Mouse (Mus musculus) 416B (cell line): ENCODE measurements at regions not wholly inside any gene's neighbourhood (a gene's known extent, or its start where the extent isn't known, plus 50 kb on each side); places are given as distances from the start of the nearest gene placed in this dataset.

Source experiments
- DNase-seq: peaks from one replicate; pipeline ENCODE4 v3.0.0; 2011; ENCODE audit warnings: low read depth

DNA sequence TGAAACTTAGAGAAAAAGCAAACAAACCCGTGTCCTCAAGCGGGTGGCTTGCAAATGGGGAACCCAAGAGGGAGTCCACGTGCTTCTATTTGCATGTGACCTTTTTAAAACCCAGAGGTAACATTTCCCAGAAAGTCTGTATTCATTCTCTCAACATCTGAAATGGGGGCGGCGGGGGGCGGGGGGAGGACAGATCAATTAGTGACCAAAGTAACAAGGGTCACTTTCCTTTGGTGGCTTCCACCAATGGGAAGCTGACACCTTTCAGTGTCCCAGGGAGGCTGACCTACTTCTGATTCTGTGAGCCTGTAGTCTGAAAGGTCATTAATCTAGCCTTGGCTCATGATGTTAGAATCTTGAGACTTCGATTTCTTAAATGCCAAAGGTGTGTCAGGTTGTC lies 236.0 kb downstream of the Gm11011 start:
- DNase-seq = no peak

DNA sequence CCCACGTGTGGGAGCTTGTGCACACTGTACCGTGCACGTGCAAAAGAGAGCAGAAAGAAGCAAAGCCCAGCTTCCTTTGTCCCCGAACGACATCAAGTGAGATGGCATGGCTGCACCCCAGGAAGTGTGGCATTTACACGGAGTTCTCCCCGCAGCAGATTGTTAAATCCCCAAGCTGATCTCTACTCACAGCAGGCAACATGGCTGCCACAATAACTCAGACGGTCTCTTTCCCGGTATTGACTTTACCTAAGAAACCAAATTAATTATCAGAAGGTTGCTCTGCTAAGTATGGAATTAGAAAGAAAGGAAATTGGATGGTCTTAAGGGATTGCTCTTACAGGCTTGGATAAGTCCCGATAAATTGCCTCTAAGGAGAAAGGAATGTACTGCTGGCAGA lies 241.4 kb downstream of the Gm11011 start:
- DNase-seq = no peak

DNA sequence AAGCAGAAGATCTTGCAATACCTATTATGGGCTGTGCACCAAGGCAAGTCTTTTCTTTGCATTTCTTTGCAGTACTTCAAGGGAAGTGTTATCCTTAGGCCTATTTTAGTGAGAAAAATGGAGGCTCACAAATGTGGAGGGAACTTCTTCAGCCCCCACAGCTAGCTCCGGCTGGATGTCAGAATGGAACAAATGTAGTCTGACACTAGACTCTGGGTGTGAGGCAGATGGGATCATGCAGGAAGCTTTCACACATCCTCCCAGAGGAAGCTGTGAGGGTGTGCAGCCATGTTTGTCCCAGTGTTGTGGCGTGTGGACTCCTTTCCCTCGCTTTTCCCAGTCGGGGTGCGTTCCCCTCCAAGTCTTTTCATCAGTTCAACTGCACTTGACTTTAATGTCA lies 268.0 kb downstream of the Gm11011 start:
- DNase-seq = no peak

DNA sequence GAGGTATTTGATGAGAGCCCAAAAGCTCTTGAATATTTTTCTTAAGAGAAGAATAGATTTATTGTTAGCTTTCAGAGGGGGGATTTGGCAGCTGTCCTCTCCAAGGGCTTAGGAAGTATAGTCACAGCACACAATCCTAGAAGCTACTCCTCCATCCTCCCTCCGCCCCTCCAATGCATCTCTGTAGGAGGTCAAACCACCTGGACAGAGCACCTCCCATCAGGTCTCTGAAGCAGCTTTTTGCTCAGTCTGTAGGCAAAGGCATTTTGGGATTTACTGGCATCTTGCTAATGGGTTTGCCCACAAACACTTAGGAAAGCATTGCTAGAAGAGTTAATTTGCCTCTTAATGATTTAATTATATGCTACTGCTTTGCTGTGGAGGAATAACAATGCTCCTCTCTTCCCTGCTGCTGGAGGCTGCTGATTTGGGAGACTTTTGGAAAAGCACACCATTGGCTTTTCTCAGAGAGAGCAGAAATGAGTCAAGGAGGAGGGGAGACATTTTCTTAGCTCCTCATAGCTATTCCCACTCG lies 273.1 kb downstream of the Gm11011 start:
- DNase-seq = no peak

DNA sequence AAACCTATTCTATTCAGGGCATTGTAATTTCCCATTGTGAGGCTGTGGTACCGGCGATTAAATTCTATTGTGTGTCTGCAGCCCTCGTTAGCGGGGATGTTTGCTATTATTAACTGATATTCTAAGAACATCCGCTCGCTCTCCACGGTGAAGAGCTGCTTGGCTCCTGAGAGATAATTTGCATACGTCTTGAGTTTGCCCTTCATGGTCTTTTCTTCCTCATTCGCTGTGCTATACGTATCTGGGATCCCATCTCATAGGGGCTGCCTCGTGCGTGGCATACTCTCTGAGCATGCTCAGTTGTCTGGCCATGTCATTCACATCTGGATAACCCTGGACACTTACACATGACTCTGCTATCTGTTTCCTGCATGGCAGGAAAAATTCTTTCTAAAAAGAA lies 275.7 kb downstream of the Gm11011 start:
- no peak for DNase-seq

DNA sequence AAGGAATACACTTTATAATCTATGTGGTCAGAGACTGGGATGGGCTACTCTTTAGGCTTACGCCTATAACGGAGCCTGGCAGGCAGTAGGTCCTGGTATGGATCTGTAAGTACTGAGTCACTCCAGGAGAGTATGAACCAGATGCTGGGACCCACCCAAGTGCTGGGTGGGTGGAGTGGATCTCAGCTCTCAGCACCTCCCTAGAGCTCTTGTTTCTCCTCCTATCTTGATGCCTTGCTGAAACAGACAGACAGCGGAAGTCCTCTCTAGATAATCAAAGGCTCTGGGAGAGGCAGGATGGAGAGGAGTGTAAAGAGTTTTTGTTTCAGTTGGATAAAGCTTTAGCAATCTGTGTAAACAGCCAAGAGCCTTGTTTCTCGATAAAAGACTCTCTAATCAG lies 276.2 kb downstream of the Gm11011 start:
- DNase-seq = no peak

DNA sequence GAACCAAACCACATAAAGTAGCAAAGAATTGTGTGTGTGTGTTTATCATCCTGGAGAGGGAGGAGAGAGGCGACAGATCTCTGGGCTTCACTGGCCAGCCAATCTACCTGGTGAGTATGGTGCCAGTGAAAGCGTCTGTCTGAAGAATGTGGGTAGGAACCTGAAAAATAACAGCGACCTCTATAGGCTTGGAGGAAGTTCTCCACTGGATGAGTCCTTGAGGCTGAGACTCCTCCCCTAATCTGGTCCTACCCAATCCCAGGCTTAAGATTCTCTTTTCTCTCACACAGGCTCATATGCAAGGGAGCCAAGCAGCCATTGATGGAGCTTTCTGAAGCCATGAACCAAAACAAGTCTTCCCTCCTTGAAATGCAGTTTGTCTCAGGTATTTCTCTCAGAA lies 283.2 kb downstream of the Gm11011 start:
- DNase-seq = no peak

DNA sequence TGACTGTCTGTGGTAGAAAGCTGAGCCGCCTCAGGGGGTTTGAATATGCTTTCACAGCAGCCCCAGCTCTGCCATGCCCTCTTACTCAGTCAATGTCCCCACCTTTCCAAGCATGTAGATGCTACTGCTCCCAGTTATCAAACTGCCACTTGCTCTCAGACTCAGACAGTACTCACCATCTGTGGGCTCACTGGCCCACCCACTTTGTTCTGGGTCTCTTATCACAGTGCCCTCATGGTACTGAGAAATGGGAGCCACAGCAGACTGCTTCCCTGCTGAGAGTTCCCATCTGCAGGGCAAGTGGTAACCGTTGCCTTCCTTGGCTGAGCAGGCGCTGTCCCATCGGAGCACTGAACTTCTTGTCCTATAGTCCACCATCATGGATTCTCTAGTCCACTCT lies 286.6 kb downstream of the Gm11011 start:
- no peak for DNase-seq

DNA sequence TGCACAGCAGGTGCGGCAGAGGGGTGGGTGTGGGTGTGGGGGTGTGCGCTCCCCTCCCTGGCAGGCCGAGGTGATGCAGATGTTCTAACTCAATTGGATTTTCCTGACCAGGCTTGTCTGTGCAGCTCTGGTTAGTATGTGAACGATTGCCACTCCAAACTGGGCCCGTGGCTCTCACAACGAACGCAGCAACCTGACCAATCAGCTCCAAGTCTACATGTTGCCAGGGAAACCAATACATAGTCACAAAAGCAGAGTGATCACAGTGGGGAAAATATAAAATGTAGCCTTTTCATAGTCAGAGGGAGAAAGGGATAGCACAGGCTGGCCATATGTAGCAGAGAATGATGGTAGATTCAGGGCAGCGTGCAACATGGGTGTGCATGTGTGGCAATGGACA lies 287.1 kb downstream of the Gm11011 start:
- no peak for DNase-seq

DNA sequence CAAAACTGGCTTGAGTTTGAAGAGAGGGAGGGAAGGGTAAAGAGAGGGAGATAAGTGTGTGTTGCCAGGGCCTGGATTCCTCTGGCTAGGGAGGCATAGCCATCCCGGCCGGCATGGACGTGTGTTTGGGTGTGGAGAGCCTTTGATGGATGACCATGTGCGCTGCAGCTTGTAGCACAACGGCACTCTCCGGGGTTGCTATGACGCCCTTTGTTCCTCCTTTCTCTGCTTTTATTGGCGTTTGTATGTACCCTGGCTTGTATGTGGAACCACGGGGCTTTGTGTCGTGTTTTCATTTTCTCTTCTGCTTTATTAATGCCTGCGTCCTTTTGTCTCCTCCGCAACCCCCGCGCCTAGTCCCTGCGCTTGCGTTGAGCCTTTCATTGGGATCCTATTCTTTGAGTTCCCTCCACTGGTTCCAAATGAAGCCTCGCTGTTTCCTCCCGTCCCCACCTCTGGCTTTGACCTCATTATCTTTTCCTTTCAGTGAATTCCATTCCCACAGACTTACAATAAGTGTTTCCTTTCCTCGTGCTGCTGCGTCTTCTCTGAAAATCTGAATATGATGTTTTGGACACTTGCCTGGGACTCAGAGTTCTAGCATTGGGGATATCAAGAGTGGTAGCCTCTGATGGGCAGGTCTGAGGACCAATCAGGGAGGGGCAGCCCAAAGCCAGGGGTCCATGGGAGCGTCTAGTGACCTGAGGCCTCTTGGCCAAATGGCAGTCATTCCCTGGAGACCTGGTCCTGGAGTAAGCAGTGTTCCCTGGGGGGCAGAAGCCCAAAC lies 289.5 kb downstream of the Gm11011 start:
- DNase-seq = no peak

DNA sequence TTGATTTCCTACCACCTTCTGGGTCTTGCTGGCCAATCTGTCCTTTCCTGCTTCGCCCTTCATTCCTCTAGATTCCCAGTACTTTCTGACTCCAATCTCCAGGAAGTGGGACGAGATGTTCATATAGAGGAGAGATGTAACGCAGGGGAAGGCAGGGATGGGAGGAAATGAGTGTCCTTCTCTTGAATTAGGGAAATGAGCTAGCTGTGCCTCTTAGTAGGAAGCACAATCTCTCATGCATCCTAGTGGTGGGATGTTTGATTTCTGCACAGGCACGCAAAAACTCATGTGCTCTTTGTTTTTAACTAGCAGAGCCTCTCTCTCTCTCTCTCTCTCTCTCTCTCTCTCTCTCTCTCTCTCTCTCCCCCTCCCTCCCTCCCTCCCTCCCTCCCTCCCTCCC lies 290.3 kb downstream of the Gm11011 start:
- DNase-seq = no peak

DNA sequence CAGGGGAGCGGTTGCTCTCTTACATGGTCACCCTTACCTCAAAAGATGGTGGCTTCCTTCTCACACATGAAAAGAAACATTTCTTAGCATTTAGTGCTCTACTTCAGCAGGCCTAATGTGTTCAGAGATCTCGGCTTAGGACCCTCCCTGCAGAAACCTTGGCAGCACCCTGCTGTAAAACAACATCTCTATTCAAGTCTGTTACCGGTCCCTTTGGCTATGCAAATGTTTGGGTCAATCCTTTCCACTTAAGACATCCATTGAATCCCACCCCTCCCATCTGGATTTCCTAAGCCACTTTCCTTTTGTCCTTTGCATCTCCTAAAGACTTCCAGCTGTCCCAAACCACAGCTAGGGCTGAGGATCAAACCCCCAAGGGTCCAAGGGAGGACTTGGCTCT lies 294.2 kb downstream of the Gm11011 start:
- no peak for DNase-seq

DNA sequence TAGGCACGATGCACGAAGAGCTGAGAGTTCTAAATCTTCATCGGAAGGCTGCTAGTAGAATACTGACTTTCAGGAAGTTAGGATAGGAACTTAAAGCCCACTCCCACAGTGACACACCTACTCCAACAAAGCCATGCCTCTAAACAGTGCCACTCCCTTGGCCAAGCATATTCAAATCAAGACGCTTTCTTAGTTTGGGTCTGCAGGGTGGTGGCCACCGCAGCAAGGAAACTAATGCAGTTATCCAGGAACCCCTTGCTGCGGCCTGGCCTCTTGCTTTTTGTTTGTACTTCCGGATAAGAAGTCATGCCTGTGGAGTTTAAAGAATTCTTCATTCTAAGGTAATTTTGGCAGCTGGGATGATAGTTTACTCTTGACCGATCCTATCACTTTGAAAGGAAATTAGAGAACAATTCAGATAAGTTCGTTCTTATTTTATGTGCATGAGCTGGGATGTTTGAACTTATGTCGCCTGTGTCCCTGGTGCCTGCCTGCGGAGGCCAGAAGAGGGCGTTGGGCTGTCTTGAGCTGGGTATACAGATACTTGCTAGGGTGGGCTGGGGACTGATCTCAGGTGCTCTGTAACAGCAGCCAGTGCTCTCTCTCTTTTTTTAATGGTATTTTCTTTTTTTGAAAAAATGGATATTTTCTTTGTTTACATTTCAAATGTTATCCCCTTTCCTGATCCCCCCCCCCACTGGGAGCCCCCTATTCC lies 298.5 kb downstream of the Gm11011 start:
- no peak for DNase-seq

DNA sequence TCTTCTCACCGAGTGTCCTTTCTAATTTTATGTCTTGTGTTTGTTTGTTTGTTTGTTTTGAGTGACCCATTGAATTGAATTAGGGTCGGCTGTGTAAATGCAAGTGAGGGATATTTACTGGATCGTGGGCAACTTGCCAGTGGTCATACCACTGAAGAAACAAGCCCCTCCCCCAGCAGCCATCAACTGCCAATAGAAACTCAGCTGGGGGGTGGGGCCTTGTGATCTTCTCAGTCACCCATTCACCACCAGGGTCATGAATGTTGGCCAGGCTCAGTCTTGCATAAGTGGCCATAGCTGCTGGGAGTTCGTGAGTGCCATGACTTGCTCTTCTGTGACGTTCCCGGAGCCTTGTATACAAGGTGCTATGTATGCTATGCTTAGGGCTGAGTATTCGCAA lies 300.8 kb downstream of the Gm11011 start:
- no peak for DNase-seq

DNA sequence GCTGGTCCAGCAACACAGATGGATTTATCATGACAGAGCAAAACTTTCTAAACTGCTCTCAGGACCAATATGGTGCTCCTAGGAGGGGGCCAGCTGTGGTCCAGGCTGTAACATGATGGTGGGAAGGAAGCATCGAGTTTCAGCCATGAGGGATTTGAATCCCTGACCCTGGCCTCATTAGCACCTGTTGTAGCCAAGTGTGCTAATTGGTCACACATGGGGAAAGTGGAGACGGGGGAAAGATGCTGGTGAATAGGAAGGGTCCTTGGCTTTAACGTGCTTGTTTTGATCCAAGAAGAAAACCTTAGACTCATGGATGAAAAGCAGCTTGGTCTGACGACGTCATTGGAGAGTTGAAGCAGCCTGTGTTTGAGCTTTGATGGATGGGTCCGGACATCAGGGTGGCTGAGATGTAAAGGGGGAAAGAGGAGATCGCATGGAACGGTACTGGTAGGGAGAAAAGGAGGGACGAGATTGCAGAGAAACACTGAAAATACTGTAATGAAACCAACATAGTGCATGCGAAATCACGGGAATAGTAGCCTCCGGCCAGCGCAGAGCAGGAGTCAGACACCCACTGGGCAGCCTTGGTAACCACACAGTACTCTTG lies 304.9 kb downstream of the Gm11011 start:
- no peak for DNase-seq

DNA sequence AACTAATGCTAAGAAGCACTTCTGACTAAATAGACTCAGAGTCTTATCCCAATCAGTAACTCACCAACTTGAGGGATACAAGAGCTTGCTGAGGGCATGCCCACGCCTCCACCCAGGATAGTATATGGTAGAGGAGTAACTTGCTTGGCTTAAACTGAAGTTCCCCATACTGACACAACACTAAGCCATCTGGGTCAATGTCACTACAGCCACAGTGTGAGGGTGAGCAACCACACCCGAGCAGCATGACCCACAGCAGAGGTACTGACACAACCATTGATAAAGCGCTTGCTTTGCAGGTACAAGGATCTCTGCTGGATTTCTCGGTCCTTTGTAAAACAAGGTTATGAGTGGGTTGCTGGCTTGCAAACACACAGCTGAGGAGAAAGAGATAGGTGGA lies 312.2 kb downstream of the Gm11011 start:
- DNase-seq = no peak

DNA sequence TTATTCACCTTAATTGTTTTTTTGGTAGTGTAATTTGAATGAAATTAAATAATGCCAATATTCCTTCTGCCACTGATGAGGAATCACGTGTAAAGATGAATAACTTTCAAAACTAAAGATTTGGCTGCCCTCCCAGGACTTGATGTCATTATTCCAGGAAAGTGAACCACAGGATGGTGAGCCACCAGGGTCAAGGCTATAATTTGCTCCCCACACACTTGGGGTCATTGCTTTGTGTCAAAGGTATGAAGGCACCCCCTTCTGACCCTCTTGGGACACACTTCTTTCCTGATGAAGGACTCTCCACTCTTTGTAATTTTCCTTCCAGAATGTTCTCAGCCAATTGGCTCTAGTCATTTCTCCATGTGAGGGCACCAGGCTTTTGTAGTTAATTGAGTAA lies 313.4 kb downstream of the Gm11011 start:
- DNase-seq = no peak

DNA sequence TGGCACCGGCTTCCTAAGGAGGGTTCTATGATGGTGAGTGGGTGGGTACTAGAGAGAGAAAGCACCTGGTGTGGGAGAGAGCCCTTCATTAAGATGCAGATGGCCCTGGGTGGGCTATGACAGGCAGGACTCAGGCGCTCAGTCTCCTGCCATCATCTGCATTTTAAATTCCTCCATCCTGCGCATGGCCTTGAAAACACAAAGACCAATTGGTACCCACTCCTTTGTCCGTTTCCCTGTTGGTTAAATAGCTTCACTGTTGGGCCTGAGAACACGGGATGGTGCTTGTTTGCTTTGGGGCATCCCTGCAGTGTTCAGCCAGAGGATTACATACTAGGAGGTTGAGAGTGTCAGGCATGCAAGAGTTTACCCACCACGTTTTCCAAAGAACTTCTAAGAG lies 314.9 kb downstream of the Gm11011 start:
- DNase-seq = no peak

DNA sequence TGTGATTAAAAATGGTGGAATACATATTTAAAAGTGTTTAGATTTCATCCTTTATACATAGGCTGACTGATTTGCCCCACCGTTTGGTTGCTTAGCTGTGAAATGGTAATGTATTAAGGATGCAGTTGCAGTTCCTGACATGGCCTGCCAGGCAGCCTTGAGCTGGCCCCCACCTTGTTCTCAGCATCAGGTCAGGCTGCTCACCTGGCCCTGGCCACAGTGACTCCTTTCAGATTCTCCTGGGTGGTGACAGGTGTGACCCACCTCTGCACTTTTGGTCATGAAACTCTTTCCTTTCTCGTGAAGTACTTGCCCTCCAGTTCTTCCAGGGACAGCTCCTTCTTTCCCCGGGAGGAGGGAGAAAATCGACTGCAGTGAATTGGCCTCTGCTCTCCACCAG lies 315.5 kb downstream of the Gm11011 start:
- no peak for DNase-seq

DNA sequence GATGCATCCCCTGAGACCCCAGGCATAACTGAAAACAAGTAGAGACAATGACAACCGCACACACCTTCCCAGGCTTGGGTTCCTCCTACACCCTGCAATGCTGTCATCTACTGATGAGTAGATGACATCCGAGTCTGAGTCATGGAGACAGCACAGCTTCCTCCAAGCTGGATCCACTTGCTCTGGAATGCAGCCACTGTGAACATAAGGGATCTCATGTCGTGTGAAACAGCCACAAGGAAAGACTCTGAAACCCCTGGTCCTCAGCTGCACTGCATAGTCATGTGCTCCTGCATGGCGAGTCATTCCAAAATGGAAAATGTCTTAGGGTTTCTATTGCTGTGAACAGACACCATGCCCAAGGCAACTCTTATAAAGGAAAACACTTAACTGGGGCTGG lies 305.2 kb upstream of the Zfp64 start:
- no peak for DNase-seq

DNA sequence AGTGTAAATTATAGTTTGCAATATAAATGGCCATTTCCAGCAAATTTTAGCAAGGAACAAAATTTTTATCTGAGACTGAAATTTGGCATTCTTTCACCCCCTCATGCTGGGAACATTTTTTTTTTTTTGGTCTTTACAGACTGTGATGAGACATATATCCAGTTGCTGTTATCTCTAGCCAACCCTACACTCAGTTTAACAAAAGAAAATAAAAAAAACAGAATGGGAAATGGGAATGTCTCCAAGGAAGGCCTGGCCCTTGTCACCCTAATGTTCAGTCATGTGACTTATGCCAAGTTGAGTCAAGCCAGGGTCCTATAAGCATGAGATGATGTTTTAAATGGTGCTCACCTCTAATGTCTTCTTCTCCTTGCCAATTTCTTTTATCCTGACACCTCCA lies 289.2 kb upstream of the Zfp64 start:
- DNase-seq = no peak

DNA sequence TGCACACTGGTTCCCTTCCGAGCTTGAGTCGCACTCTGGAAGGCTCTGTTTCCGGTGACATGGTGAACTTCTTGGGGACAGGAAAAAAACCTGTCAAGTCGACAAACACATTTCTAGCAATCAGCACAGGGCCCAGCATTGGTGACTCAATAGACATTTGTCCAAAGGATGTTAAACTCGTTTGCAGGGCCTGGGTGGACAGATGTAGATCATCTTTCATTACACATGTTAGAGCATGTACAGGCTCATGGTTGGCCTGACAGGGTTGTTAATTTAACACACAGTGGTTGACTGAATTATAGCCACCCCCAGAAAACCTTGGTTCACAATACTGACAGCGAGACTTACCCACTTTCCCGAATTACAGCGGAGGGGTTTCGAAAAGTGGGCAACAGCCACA lies 288.6 kb upstream of the Zfp64 start:
- DNase-seq = no peak

DNA sequence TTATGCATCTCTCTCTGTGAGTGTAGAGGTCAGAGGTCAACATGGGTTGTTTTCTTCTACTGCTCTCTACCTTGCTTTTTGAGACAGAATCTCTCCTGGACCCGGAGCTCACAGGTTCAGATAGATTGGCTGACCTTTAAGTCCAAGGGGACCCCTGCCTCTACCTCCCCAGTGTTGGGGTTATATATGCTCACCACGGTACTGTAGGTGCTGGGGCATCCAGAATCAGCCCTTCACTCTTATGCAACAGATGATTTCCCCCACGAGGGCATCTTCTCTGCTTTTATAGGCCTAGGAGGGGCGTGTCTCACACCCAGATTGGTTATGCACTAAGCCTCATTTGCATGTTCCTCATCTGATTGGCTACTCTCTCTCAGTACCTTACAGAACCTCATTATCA lies 282.5 kb upstream of the Zfp64 start:
- no peak for DNase-seq
